Mouse (Mus musculus) brain, embryonic 14.5 days (tissue): Measurements from ENCODE around the gene Acox2.

Source experiments
- CTCF ChIP-seq: fragments of 200-500 bp; IDR thresholded peaks from 2 replicates; pipeline ENCODE4 v1.5.1; 2012; ENCODE audit warnings: inconsistent platforms, mild to moderate bottlenecking, moderate library complexity, borderline replicate concordance; ENCODE audit not compliant: insufficient read depth, insufficient read length; ENCODE audit errors: extremely low read depth
- POLR2A ChIP-seq: fragments of 200-500 bp; IDR thresholded peaks from 2 replicates; pipeline ENCODE4 v1.6.1; 2012; ENCODE audit warnings: mild to moderate bottlenecking, inconsistent platforms, borderline replicate concordance; ENCODE audit not compliant: poor library complexity, insufficient read depth, insufficient read length, severe bottlenecking; ENCODE audit errors: extremely low read depth

DNA sequence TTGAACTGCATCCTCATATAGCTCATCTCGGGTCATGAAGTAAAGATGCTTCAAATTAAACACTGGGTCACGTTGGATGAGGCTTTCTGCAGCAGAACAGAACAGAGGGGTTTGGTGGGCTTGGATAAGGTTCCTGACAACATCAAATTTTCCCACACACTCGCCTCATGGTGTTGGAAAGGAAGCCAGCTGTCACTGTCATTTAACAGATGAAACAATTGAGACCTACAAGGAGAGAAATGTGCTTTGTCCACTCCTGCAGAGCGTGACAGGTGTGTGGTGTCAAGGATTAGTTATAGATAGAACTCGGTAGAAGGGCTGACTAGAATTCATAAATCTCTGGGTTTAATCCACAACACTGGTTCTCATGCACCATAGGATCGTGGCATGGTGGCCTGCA lies 3.1 kb downstream of the Acox2 start:
- TF ChIP-seq CTCF (no peak), POLR2A (no peak)
